Mouse (Mus musculus) lung, postnatal 0 days (tissue): ENCODE data around the gene Cdc34b.
"Not testable (repeated sequence)": the region's sequence is repeated elsewhere in the genome, so short reads cannot be mapped to it uniquely, and the experiment has no call there.

Experiments used
- CTCF ChIP-seq: IDR thresholded peaks from 2 replicates; pipeline ENCODE4 v1.5.1; 2016; ENCODE audit warnings: antibody characterized with exemption, mild to moderate bottlenecking
- EP300 ChIP-seq: IDR thresholded peaks from 2 replicates; pipeline ENCODE4 v1.6.1; 2016; ENCODE audit warnings: antibody characterized with exemption, mild to moderate bottlenecking, control low read depth

GRCm38 (mm10) chr11:94692502-94692901, 49.1 kb upstream of the Cdc34b start:
- not testable (repeated sequence) for TF ChIP-seq CTCF, EP300
